Mouse (Mus musculus) olfactory bulb, adult 2 months (tissue): ENCODE data around the gene Rgs19.

Experiments used
- CTCF ChIP-seq: fragments of 200-500 bp; IDR thresholded peaks from 2 replicates; pipeline ENCODE4 v1.5.1; 2012; ENCODE audit warnings: low read depth, mild to moderate bottlenecking, low read length, moderate library complexity; ENCODE audit not compliant: insufficient read depth
- POLR2A ChIP-seq: fragments of 200-500 bp; IDR thresholded peaks from 2 replicates; pipeline ENCODE4 v1.6.1; 2012; ENCODE audit warnings: mild to moderate bottlenecking, low read depth, low read length, moderate library complexity; ENCODE audit not compliant: insufficient read depth

- no peak for TF ChIP-seq POLR2A
- no peak for TF ChIP-seq CTCF
These were observed 4.2 kb downstream of the Rgs19 start for GRCm38 (mm10) chr2:181689466-181690160.
